Mouse (Mus musculus) CD4-positive naive resting alpha-beta T cell, adult 57 days (primary cell): ENCODE results near the gene Slc6a16. TPM values are rescaled to one million over a fixed set of nuclear protein-coding genes. Genes with fewer than 3 reads are reported as not detected.

Experiments used
- total RNA-seq: library from RNA; stranded (reverse); gene quantifications from one replicate; pipeline ENCODE4 v1.2.4, GENCODE M21; 2023

Slc6a16 gene
- total RNA-seq, result not detected

GRCm38 (mm10) chr7:45240633-45241388, at the start of gene Slc6a16:
TSS of gene Slc6a16 (plus strand) at chr7:45241085.

GRCm38 (mm10) chr7:45204380-45205143, 36.3 kb upstream of the Slc6a16 start, which contains the start of gene Ccdc155:
TSS of gene Ccdc155 (minus strand) at chr7:45204892.

GRCm38 (mm10) chr7:45211851-45212251, 29.0 kb upstream of the Slc6a16 start, which contains the start of gene Dkkl1:
TSS of gene Dkkl1 (minus strand) at chr7:45212147.

GRCm38 (mm10) chr7:45215673-45216441, 25.0 kb upstream of the Slc6a16 start, which contains the start of gene Tead2:
TSS of gene Tead2 (plus strand) at chr7:45215753.

GRCm38 (mm10) chr7:45238723-45239496, 2.0 kb upstream of the Slc6a16 start, which contains the start of gene Cd37:
TSS of gene Cd37 (minus strand) at chr7:45239115.

GRCm38 (mm10) chr7:45277136-45277760, 36.4 kb downstream of the Slc6a16 start, which contains the start of gene Slc6a21:
TSS of gene Slc6a21 (plus strand) at chr7:45277513.

Other genes with a start within 250 kb of the Slc6a16 start
- gene Irf3, start 243.4 kb upstream of the Slc6a16 start, total RNA-seq, result 157 TPM
- gene Bcl2l12, start 242.4 kb upstream of the Slc6a16 start, total RNA-seq, result 19.6 TPM
- gene Scaf1, start 224.7 kb upstream of the Slc6a16 start, total RNA-seq, result 83.6 TPM
- gene Rras, start 223.1 kb upstream of the Slc6a16 start, total RNA-seq, result 10.3 TPM
- gene Prr12, start 188.2 kb upstream of the Slc6a16 start, total RNA-seq, result 75.1 TPM
- gene Nosip, start 178.7 kb upstream of the Slc6a16 start, total RNA-seq, result 61.3 TPM
- 0.95 TPM for gene Prrg2, start 178.4 kb upstream of the Slc6a16 start, total RNA-seq
- 6.1 TPM for gene Rcn3, start 148.9 kb upstream of the Slc6a16 start, total RNA-seq
- 22.7 TPM for gene Fcgrt, start 137.2 kb upstream of the Slc6a16 start, total RNA-seq
- gene Rps11, start 116.6 kb upstream of the Slc6a16 start, total RNA-seq, result 3,211 TPM
- 5,433 TPM for gene Rpl13a, start 112.3 kb upstream of the Slc6a16 start, total RNA-seq
- gene Gm45713, start 104.9 kb upstream of the Slc6a16 start, total RNA-seq, result not detected
- gene Flt3l, start 104.7 kb upstream of the Slc6a16 start, total RNA-seq, result 299 TPM
- 38.5 TPM for gene Pih1d1, start 86.8 kb upstream of the Slc6a16 start, total RNA-seq
- gene Aldh16a1, start 86.5 kb upstream of the Slc6a16 start, total RNA-seq, result 61.5 TPM
- not detected for gene Slc17a7, start 77.1 kb upstream of the Slc6a16 start, total RNA-seq
- not detected for gene Gfy, start 61.5 kb upstream of the Slc6a16 start, total RNA-seq
- not detected for gene Pth2, start 60.1 kb upstream of the Slc6a16 start, total RNA-seq
- gene Ccdc155, start 36.2 kb upstream of the Slc6a16 start, total RNA-seq, result not detected
- gene Dkkl1, start 28.9 kb upstream of the Slc6a16 start, total RNA-seq, result not detected
- not detected for gene Tead2, start 25.3 kb upstream of the Slc6a16 start, total RNA-seq
- gene Cd37, start 2.0 kb upstream of the Slc6a16 start, total RNA-seq, result 346 TPM
- gene Slc6a21, start 36.4 kb downstream of the Slc6a16 start, total RNA-seq, result not detected
- gene Trpm4, start 92.7 kb downstream of the Slc6a16 start, total RNA-seq, result 10.0 TPM
- gene Hrc, start 94.2 kb downstream of the Slc6a16 start, total RNA-seq, result not detected
- gene Ppfia3, start 125.9 kb downstream of the Slc6a16 start, total RNA-seq, result 0.47 TPM
- 2.6 TPM for gene Lin7b, start 129.5 kb downstream of the Slc6a16 start, total RNA-seq
- gene Snrnp70, start 154.7 kb downstream of the Slc6a16 start, total RNA-seq, result 701 TPM
- gene Kcna7, start 164.6 kb downstream of the Slc6a16 start, total RNA-seq, result not detected
- gene Ntf5, start 172.6 kb downstream of the Slc6a16 start, total RNA-seq, result not detected
- not detected for gene Lhb, start 179.7 kb downstream of the Slc6a16 start, total RNA-seq
- gene Gys1, start 193.8 kb downstream of the Slc6a16 start, total RNA-seq, result 5.9 TPM
- gene Ruvbl2, start 197.0 kb downstream of the Slc6a16 start, total RNA-seq, result 50.8 TPM
- 537 TPM for gene Ftl1, start 218.8 kb downstream of the Slc6a16 start, total RNA-seq
- 74.8 TPM for gene Bax, start 225.8 kb downstream of the Slc6a16 start, total RNA-seq
- not detected for gene Tulp2, start 240.8 kb downstream of the Slc6a16 start, total RNA-seq
- not detected for gene Gm45808, start 245.7 kb downstream of the Slc6a16 start, total RNA-seq
- 1.2 TPM for gene Dhdh, start 247.7 kb downstream of the Slc6a16 start, total RNA-seq